Mouse (Mus musculus) kidney, postnatal 14 days (tissue): ENCODE data around the gene Sh3bp4.

Source experiments
- DNase-seq: peaks from one replicate; pipeline ENCODE4 v3.0.0; 2022; ENCODE audit warnings: mixed read lengths

Gene Sh3bp4

DNA sequence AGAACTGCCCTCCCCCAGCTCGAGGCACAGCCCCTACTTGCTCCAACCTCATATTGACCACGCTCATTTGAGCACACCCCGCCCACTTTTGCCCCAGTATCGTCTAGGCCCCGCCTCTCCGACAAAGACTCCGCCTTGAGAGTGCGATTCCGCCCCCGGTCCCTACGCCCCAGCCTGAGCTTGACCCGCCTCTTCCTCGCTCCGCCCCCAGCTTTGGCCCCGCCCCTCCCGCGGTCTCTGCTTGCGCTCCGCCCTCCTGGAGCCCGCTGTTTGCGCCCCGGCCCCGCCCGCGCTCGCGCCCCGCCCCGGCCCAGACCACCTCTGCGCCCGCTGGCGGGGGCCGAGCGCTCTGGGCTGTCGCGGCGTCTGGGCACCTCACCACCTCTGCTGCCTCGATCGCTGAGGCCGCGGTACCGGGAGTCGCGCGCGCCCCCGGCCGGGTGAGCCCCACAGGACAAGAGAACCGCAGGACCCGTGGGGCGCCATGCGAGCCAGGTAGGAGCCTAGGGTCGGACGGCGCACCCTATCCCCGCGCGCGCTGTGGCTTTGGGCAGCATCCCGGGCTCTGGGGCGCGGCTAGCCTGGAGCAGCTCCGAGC is at the start of gene Sh3bp4:
Gene Sh3bp4 (plus strand): TSS at position 313 of the 598 bp plus-strand sequence.
- peak; percentile 100 for DNase-seq

GRCm38 (mm10) chr1:89022997-89023396 is 47.2 kb upstream of the Sh3bp4 start:
- no peak for DNase-seq

DNA sequence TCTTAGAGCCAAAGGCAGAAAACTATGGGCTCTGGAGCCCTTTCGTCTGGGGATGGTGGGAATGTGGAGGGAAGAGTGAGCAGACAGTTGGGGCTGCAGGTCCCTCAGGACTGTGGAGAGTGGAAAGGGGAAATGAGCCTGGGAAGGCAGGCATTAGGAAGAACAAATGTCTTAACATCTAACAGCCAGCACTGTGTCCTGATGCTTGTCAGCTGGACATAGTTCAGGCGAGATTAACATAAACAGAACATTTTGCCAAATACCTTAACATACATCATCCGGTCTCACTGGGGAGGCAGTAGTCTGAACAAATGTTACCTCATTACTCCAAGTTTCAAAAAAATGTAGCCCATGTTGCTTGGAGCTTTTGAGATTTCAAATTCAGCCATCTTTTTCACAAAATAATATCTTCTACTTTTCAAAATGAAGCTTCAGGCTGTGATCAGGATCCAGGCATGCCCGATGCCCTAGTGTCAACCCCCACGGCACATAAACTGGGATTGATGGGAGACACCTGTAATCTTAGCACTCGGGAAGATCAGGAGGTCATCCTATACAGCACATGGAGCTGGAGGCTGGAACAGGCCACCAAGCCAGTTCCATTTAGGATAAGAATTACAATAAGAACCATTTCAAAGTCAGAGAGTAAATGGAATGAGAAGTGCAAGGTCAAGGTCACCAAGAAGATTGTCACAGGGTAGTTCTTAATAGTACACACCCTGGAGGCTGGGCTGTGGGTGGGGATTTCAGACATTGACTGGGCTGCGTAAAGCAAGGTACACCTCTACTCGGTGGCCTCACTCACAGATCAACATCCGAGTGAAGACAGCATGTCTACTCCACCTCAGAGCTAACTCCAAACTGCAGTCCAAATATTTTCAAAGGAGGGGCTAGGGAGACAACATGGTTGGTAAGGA is 45.3 kb upstream of the Sh3bp4 start:
- peak; percentile 24 for DNase-seq

GRCm38 (mm10) chr1:89026040-89026439 is 44.2 kb upstream of the Sh3bp4 start:
- DNase-seq, result peak; percentile 81

GRCm38 (mm10) chr1:89029136-89029927 is 40.9 kb upstream of the Sh3bp4 start:
- DNase-seq, result no peak

- no peak for DNase-seq
Measured at GRCm38 (mm10) chr1:89033661-89034060, 36.6 kb upstream of the Sh3bp4 start.

DNA sequence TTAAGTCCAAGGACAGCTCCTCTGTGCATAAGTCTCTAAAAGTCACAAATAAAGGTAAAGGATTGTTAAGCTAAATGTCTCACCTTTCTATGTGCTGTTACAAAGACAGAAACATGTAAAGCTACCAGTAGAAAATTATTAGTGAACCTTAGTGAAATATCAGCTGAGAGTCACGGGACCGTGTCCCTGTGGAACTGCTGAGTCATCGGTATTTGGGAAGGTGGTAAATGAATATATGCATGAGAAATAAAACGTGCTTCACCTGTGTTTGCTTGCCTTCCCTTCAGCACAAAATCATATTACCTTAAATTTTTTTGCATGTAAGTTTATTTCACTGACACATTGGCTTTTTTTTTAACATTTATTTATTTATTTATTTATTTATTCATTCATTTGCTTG is 36.2 kb upstream of the Sh3bp4 start:
- DNase-seq, result peak; percentile 46

DNA sequence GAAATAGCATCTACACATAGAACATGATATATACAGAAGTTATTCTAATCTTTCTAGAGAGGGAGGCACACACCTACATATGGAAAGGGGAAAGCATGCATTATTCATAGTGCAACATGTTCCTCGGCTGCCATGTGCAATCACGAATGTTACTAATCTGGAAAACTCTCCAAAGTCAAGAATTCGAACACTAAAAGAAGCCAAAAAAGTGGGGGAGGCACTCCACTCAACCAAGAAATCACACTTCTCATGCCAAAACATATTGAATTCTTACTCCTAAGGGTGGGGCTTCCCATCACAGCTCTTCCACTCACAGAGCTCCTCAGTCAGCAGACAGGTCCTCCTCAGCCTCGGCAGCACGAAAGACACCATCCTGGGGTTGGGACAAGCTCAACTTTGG is 35.1 kb upstream of the Sh3bp4 start:
- no peak for DNase-seq

DNA sequence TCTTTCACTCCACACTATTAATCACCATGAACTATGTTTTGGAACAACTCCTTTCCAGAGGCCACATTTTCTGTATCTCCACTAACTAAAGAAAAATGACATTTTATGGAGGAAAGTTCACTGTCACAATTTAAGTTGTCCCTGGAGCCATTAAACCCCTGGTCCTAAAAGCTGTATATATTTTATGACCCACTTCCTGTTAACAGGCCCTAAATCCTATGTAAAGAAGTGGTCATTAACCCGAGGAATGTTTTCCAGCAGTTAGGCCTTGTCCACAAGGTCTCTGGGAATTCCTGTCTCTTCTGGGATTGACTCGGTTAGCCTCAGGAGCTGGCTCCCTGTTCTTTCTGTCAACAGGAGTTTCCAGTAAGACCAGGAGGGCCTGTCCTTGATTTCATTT is 30.4 kb upstream of the Sh3bp4 start:
- DNase-seq, result no peak

DNA sequence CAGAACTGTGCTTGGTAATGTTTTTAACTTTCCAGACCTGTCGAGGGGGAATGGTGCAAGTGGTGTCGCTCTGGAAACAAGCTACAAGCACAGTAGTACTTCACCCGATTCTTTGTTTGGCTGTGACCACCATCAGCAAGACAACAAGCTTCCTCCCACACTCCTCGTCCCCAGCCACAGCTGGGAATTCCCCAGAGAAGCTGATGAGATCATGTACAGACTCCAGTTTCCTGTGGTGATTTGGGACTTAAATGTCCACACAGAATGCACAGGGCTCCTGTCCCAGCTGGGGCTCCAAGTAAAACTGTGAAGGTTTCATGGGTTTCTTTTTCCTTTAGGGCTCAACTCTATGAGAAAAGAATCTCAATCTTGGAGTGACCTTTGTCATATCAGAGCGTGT is 28.9 kb upstream of the Sh3bp4 start:
- peak; percentile 62 for DNase-seq

DNA sequence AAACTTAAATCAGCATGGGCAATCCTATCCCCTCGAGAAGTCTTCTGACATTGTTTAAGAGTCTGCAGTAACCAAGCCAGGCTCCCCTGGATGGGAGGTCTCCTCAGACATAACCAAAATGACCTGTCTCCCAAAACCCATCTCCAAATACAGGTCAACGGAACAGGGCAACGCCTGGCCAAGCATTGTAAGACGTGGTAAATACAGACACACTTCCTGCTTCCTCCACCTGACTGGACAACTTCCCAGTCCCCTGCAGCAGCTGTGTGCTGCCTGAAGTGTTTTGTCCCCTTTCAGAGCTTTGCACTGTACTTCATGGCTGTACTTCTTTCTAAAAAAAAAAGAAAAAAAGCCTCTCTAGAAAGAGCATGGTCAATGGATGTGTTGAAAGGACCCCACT is 28.1 kb upstream of the Sh3bp4 start:
- no peak for DNase-seq

- DNase-seq, result no peak
Measured at GRCm38 (mm10) chr1:89042956-89043355, 27.3 kb upstream of the Sh3bp4 start.

- DNase-seq, result no peak
Measured at GRCm38 (mm10) chr1:89045403-89045802, 24.8 kb upstream of the Sh3bp4 start.

GRCm38 (mm10) chr1:89049506-89049905 is 20.7 kb upstream of the Sh3bp4 start:
- DNase-seq, result no peak

DNA sequence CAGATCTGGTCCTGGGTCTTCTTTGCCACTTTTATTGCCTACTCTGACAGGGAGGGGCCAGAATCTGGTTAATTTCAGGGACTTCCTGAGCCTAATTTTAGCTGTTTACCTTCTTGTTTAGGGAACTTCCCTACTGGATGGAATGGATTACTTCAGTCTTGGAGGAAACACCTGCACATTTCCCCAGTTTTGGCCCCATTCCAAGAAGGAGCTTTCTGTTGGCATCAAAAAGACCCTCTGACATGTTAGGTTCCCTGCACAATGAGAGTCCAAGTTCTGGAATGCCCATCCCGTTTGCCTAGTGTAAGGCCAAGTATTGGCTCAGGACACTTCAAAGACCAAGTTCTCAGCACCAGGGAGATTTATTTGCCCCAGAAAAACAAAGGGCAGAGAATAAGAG is 14.0 kb upstream of the Sh3bp4 start:
- no peak for DNase-seq

DNA sequence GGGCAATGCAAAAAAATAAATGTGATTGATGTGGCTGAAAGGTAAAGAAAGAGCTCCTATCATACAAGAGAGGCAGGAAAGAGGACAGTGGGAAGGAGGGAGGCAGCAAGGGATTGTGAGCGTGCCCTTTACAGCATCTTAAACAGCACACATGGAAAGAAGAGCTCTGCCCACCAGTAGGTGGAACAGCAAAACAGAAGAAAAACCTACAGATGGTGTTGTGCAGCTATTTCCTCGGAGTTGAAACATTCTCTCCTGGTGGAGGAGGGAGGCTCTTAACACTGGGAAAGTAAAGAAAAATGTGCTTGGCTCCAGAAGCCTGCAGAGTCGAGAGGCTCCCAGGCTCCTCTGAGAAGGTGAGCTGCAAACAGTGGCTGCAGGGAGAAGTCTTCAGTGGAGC is 12.8 kb upstream of the Sh3bp4 start:
- DNase-seq, result no peak

DNA sequence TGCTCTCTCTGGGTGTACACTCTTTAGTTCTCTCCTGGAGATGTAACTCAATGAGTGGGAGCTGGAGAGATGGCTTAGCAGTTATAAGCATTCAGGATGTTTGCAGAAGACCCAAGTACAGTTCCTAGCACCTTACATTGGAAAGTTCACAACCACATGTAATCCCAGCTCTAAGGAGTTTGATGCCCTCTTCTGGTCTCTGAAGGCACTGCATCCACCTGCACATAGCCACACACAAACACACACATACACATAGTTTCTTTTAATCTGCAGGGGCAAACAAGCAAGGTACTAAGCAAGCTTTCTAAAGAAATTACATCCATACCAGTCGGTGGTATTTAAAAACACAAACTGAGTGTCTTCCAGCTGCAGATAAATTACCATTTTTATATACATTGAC is 12.2 kb upstream of the Sh3bp4 start:
- no peak for DNase-seq

GRCm38 (mm10) chr1:89062977-89063376 is 7.2 kb upstream of the Sh3bp4 start:
- no peak for DNase-seq

GRCm38 (mm10) chr1:89063800-89064199 is 6.4 kb upstream of the Sh3bp4 start:
- DNase-seq, result no peak

DNA sequence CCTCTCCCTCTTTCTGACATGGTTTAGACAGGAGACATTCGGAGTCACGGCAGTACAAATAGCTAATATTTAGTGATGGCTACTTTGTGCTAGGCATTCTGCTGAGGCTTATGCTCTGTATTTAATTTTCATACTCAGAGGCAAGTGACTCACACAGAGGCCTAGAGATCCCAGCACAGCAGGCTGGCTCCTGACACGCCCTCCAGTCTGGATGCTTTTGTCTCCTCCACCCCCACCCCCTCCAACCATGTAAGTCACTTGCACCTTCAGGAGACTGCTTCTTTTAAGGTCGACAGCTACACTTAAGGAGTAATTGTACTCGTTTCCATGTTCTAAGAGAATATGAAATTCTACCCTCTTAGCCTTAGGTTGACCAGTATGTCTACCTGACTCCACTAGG is 1.4 kb upstream of the Sh3bp4 start:
- DNase-seq, result no peak

DNA sequence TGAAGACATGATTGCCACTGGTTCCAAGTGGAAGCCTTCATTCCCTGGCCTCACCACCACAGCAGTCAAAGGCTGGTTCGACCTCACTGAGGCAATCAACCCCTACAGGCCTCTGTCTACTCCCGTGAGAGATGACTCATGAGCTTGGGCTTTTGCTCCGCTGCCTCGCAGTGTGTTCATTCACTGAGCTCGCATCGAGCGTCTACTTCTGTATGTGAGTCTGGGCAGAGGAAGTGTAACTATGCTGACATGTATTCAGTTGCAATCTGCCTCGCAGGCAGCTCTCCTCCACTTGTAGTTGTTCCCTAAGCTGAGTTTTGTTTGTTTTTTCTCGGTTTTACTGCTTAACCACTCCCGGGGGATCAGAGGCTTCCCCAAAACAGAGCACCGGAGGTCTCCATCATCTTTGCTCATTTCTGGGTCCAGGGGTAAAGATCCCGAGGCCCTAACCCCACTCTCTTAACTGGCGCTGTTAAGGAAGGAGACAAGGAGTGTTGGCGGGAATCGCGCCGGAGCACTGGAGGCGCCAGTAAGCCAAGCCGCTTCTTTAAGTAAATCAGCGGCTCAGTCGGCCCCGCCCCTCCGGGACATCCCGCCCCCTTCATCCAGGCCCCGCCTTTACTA is 624 bp upstream of the Sh3bp4 start:
- peak; percentile 52 for DNase-seq

DNA sequence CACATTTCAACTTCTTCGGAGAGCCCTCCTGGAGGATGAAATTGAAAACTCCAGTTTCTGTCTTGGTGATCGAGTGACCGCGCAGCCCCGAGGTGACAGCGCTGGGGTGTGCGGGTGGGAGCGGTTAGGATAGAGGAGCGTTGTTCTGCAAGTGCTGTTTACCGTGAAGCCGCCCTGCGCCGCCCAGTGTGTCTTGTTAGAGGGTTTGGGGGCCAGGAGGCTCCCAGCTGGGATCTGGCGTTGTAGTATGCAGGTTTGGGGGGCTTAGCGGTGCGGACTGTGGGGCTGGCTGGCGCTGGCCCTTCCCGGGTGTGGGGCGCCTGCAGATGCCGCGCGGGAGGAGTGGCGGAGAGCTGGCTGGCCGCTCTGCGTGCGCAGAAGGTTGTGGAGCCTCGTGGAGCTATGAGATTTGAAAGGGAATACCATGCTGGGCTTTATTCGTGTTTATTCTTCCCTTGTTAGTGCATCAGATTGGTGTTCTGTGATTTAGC is 701 bp downstream of the Sh3bp4 start:
- DNase-seq, result peak; percentile 49
